Mouse (Mus musculus): ENCODE results near the gene Rhox2c. TPM values are rescaled to one million over a fixed set of nuclear protein-coding genes. Genes with fewer than 3 reads are reported as not detected.

The Rhox2c gene
- not detected for polyA plus RNA-seq (2014; fragmentation: Illumina TruSeq; extraction: RNeasy Lipid Tissue Mini Kit (QIAGEN cat#74804); ENCODE audit: insufficient read depth, low read depth, low replicate concordance)

GRCm38 (mm10) chrX:37453380-37453779, at the start of gene Rhox2c:
Gene Rhox2c (plus strand): TSS chrX:37453680.

GRCm38 (mm10) chrX:37411767-37412166, 41.7 kb upstream of the Rhox2c start, which contains the start of gene Rhox2b:
Gene Rhox2b (plus strand): TSS chrX:37412067.

GRCm38 (mm10) chrX:37432194-37432593, 21.3 kb upstream of the Rhox2c start, which contains the start of gene Rhox4b:
Gene Rhox4b (plus strand): TSS chrX:37432494.

GRCm38 (mm10) chrX:37458285-37458684, 4.8 kb downstream of the Rhox2c start, which contains the start of gene Rhox3c:
Gene Rhox3c (plus strand): TSS chrX:37458585.

GRCm38 (mm10) chrX:37480037-37480436, 26.6 kb downstream of the Rhox2c start, which contains the start of gene Rhox4c:
Gene Rhox4c (plus strand): TSS chrX:37480337.

GRCm38 (mm10) chrX:37514059-37514458, 60.6 kb downstream of the Rhox2c start, which contains the start of gene Rhox4d:
Gene Rhox4d (plus strand): TSS chrX:37514359.

Other genes starting within 250 kb of the Rhox2c start
- not detected for gene Gm9, start 242.6 kb upstream of the Rhox2c start, polyA plus RNA-seq (2014; fragmentation: Illumina TruSeq; extraction: RNeasy Lipid Tissue Mini Kit (QIAGEN cat#74804); ENCODE audit: insufficient read depth, low read depth, low replicate concordance)
- not detected for gene Rhox1, start 231.4 kb upstream of the Rhox2c start, polyA plus RNA-seq (2014; fragmentation: Illumina TruSeq; extraction: RNeasy Lipid Tissue Mini Kit (QIAGEN cat#74804); ENCODE audit: insufficient read depth, low read depth, low replicate concordance)
- gene Rhox2a, start 208.7 kb upstream of the Rhox2c start, polyA plus RNA-seq (2014; fragmentation: Illumina TruSeq; extraction: RNeasy Lipid Tissue Mini Kit (QIAGEN cat#74804); ENCODE audit: insufficient read depth, low read depth, low replicate concordance): not detected
- not detected for gene Rhox3a, start 203.8 kb upstream of the Rhox2c start, polyA plus RNA-seq (2014; fragmentation: Illumina TruSeq; extraction: RNeasy Lipid Tissue Mini Kit (QIAGEN cat#74804); ENCODE audit: insufficient read depth, low read depth, low replicate concordance)
- not detected for gene Rhox4a, start 188.3 kb upstream of the Rhox2c start, polyA plus RNA-seq (2014; fragmentation: Illumina TruSeq; extraction: RNeasy Lipid Tissue Mini Kit (QIAGEN cat#74804); ENCODE audit: insufficient read depth, low read depth, low replicate concordance)
- not detected for gene Rhox3a2, start 73.7 kb upstream of the Rhox2c start, polyA plus RNA-seq (2014; fragmentation: Illumina TruSeq; extraction: RNeasy Lipid Tissue Mini Kit (QIAGEN cat#74804); ENCODE audit: insufficient read depth, low read depth, low replicate concordance)
- gene Rhox4a2, start 62.8 kb upstream of the Rhox2c start, polyA plus RNA-seq (2014; fragmentation: Illumina TruSeq; extraction: RNeasy Lipid Tissue Mini Kit (QIAGEN cat#74804); ENCODE audit: insufficient read depth, low read depth, low replicate concordance): not detected
- gene Rhox2b, start 41.6 kb upstream of the Rhox2c start, polyA plus RNA-seq (2014; fragmentation: Illumina TruSeq; extraction: RNeasy Lipid Tissue Mini Kit (QIAGEN cat#74804); ENCODE audit: insufficient read depth, low read depth, low replicate concordance): not detected
- not detected for gene Rhox4b, start 21.2 kb upstream of the Rhox2c start, polyA plus RNA-seq (2014; fragmentation: Illumina TruSeq; extraction: RNeasy Lipid Tissue Mini Kit (QIAGEN cat#74804); ENCODE audit: insufficient read depth, low read depth, low replicate concordance)
- gene Rhox3c, start 4.9 kb downstream of the Rhox2c start, polyA plus RNA-seq (2014; fragmentation: Illumina TruSeq; extraction: RNeasy Lipid Tissue Mini Kit (QIAGEN cat#74804); ENCODE audit: insufficient read depth, low read depth, low replicate concordance): not detected
- gene Rhox4c, start 26.7 kb downstream of the Rhox2c start, polyA plus RNA-seq (2014; fragmentation: Illumina TruSeq; extraction: RNeasy Lipid Tissue Mini Kit (QIAGEN cat#74804); ENCODE audit: insufficient read depth, low read depth, low replicate concordance): not detected
- gene Rhox2d, start 39.7 kb downstream of the Rhox2c start, polyA plus RNA-seq (2014; fragmentation: Illumina TruSeq; extraction: RNeasy Lipid Tissue Mini Kit (QIAGEN cat#74804); ENCODE audit: insufficient read depth, low read depth, low replicate concordance): not detected
- gene Rhox4d, start 60.7 kb downstream of the Rhox2c start, polyA plus RNA-seq (2014; fragmentation: Illumina TruSeq; extraction: RNeasy Lipid Tissue Mini Kit (QIAGEN cat#74804); ENCODE audit: insufficient read depth, low read depth, low replicate concordance): not detected
- not detected for gene Rhox2e, start 76.8 kb downstream of the Rhox2c start, polyA plus RNA-seq (2014; fragmentation: Illumina TruSeq; extraction: RNeasy Lipid Tissue Mini Kit (QIAGEN cat#74804); ENCODE audit: insufficient read depth, low read depth, low replicate concordance)
- not detected for gene Rhox3e, start 88.3 kb downstream of the Rhox2c start, polyA plus RNA-seq (2014; fragmentation: Illumina TruSeq; extraction: RNeasy Lipid Tissue Mini Kit (QIAGEN cat#74804); ENCODE audit: insufficient read depth, low read depth, low replicate concordance)
- gene Rhox4e, start 103.7 kb downstream of the Rhox2c start, polyA plus RNA-seq (2014; fragmentation: Illumina TruSeq; extraction: RNeasy Lipid Tissue Mini Kit (QIAGEN cat#74804); ENCODE audit: insufficient read depth, low read depth, low replicate concordance): not detected
- gene Rhox2f, start 117.7 kb downstream of the Rhox2c start, polyA plus RNA-seq (2014; fragmentation: Illumina TruSeq; extraction: RNeasy Lipid Tissue Mini Kit (QIAGEN cat#74804); ENCODE audit: insufficient read depth, low read depth, low replicate concordance): not detected
- not detected for gene Rhox3f, start 127.3 kb downstream of the Rhox2c start, polyA plus RNA-seq (2014; fragmentation: Illumina TruSeq; extraction: RNeasy Lipid Tissue Mini Kit (QIAGEN cat#74804); ENCODE audit: insufficient read depth, low read depth, low replicate concordance)
- not detected for gene Rhox4f, start 154.0 kb downstream of the Rhox2c start, polyA plus RNA-seq (2014; fragmentation: Illumina TruSeq; extraction: RNeasy Lipid Tissue Mini Kit (QIAGEN cat#74804); ENCODE audit: insufficient read depth, low read depth, low replicate concordance)
- not detected for gene Rhox3g, start 174.9 kb downstream of the Rhox2c start, polyA plus RNA-seq (2014; fragmentation: Illumina TruSeq; extraction: RNeasy Lipid Tissue Mini Kit (QIAGEN cat#74804); ENCODE audit: insufficient read depth, low read depth, low replicate concordance)
- gene Rhox2g, start 189.8 kb downstream of the Rhox2c start, polyA plus RNA-seq (2014; fragmentation: Illumina TruSeq; extraction: RNeasy Lipid Tissue Mini Kit (QIAGEN cat#74804); ENCODE audit: insufficient read depth, low read depth, low replicate concordance): not detected
- not detected for gene Rhox4g, start 197.6 kb downstream of the Rhox2c start, polyA plus RNA-seq (2014; fragmentation: Illumina TruSeq; extraction: RNeasy Lipid Tissue Mini Kit (QIAGEN cat#74804); ENCODE audit: insufficient read depth, low read depth, low replicate concordance)
- gene Rhox3h, start 215.1 kb downstream of the Rhox2c start, polyA plus RNA-seq (2014; fragmentation: Illumina TruSeq; extraction: RNeasy Lipid Tissue Mini Kit (QIAGEN cat#74804); ENCODE audit: insufficient read depth, low read depth, low replicate concordance): not detected
- not detected for gene Rhox2h, start 219.6 kb downstream of the Rhox2c start, polyA plus RNA-seq (2014; fragmentation: Illumina TruSeq; extraction: RNeasy Lipid Tissue Mini Kit (QIAGEN cat#74804); ENCODE audit: insufficient read depth, low read depth, low replicate concordance)

Data from lung, adult 10 weeks (tissue).